Mouse (Mus musculus): Measurements from ENCODE around the gene Fga. TPM values are rescaled to one million over a fixed set of nuclear protein-coding genes. Genes with fewer than 3 reads are reported as not detected.

The Fga gene
- polyA plus RNA-seq, 1 experiment from 2014 or later: not detected

DNA sequence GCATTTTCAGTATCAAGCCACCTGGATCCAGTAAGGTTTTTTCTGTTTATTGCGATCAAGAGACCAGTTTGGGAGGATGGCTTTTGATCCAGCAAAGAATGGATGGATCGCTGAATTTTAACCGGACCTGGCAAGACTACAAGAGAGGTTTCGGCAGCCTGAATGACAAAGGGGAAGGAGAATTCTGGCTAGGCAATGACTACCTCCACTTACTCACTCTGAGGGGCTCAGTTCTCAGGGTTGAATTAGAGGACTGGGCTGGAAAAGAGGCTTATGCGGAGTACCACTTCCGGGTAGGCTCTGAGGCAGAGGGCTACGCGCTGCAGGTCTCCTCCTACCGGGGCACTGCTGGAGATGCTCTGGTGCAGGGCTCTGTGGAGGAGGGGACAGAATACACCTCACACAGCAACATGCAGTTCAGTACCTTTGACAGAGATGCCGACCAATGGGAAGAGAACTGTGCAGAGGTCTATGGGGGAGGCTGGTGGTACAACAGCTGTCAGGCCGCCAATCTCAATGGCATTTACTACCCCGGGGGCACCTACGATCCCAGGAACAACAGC is 7.0 kb downstream of the Fga start:
- H3K4me1 ChIP-seq: 0 out of 2 replicates have a peak, but pooled peaks cover 3% of the 10 kb centered on the region
- H3K9me3 ChIP-seq: no peaks in the 10 kb centered on the region
- WGBS: 40% methylated on average over 13 of the region's 13 CpGs
- peak overlapping the region; percentile 13; the same call in 1 of the 2 replicates for H3K4me3 ChIP-seq
- no peak overlapping the region for H3K27ac ChIP-seq (replicated peaks)
- no peaks in the 10 kb centered on the region for H3K36me3 ChIP-seq
- peak; percentile 54; the same call in 1 of the 2 replicates for ATAC-seq (ENCODE audit: low FRiP score, low read depth)
- no peak overlapping the region for H3K9ac ChIP-seq (replicated peaks)
- H3K4me2 ChIP-seq (replicated peaks): peak overlapping the region; percentile 38
- no peaks in the 10 kb centered on the region for H3K27me3 ChIP-seq

DNA sequence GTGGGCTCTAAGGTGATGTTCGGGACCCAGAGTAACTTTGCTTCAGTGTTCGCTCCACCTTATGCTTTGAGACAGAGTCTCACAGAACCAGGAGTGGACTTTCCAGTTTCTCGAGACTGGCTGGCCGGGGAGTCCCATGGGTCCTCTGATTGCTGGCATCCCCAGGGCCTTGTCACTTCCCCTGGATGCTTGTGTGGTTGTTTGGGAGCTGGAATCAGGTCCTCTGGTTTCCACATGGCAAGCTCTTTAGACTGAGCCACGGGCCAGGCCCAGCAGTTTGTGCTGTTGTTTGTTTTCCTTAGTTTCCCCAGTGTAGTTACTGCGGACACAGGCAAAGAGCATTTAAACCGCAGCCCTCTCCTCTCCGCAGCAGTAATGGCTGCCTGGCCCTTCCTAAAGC is 7.9 kb downstream of the Fga start:
- Histone ChIP-seq H3K27ac (replicated peaks) (no peak overlapping the region), H3K4me2 (replicated peaks) (no peak overlapping the region), H3K9me3 (no peaks in the 10 kb centered on the region), H3K9ac (replicated peaks) (no peak overlapping the region), H3K4me3 (no peak overlapping the region), H3K27me3 (no peaks in the 10 kb centered on the region), H3K36me3 (no peaks in the 10 kb centered on the region), H3K4me1 (0 out of 2 replicates have a peak, but pooled peaks cover 3% of the 10 kb centered on the region)
- WGBS: 78% methylated on average over 8 of the region's 8 CpGs
- ATAC-seq (ENCODE audit: low FRiP score, low read depth): no peak

DNA sequence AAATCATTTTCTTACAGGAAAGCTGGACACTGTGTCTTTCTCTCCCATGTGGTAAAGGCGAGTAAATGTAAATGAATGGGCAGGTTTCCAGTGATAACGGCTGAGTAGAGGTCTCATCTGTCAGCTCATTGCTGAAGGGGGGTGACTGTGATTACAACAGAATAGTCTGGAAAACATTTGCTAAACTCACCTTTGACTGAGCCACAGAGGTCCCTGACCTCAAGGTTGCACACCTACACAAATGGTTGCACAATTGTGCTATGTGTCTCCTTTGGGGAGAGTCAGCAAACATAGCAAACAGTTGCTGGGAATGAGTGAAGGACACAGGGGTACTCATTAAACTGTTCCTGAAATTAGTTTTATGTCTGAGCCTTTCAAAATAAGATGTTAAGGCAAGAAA is 13.0 kb downstream of the Fga start:
- WGBS: 79% methylated on average over 2 of the region's 2 CpGs

GRCm38 (mm10) chr3:83039666-83040065 is 13.8 kb downstream of the Fga start:
- Histone ChIP-seq H3K4me3 (no peak overlapping the region), H3K4me1 (no peaks in the 10 kb centered on the region), H3K36me3 (no peaks in the 10 kb centered on the region), H3K27me3 (no peaks in the 10 kb centered on the region), H3K27ac (replicated peaks) (no peak overlapping the region), H3K9me3 (no peaks in the 10 kb centered on the region), H3K9ac (replicated peaks) (no peak overlapping the region), H3K4me2 (replicated peaks) (no peak overlapping the region)
- no peak for ATAC-seq (ENCODE audit: low FRiP score, low read depth)
- 75% methylated on average over 4 of the region's 4 CpGs for WGBS

More for the DNA sequence above, 13.0 kb downstream of the Fga start:
- H3K36me3 ChIP-seq: no peaks in the 10 kb centered on the region
- H3K4me3 ChIP-seq: no peak overlapping the region
- no peaks in the 10 kb centered on the region for H3K27me3 ChIP-seq
- H3K9ac ChIP-seq (replicated peaks): no peak overlapping the region
- H3K4me2 ChIP-seq (replicated peaks): no peak overlapping the region
- ATAC-seq (ENCODE audit: low FRiP score, low read depth): no peak
- H3K4me1 ChIP-seq: no peaks in the 10 kb centered on the region
- H3K9me3 ChIP-seq: no peaks in the 10 kb centered on the region
- no peak overlapping the region for H3K27ac ChIP-seq (replicated peaks)

DNA sequence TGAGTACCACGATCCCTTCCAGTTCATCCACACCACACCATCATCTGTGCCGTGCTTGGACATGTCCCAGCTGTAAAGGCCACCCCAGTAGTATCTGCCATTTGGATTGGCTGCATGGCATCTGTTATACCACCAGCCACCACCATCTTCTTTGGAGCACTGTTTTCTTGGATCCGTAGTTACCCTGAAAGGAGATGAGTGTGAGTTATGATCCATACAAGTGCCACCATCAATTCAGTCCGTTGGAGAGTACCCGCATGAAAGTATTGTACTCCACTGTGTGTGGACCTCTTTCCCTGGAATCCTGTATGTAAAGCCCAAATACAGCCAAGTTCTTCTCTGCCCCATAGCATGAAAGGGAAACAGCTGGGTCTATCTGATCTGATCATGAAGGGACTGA is 16.6 kb downstream of the Fga start:
- WGBS: 92% methylated on average over 5 of the region's 5 CpGs
- no peak for ATAC-seq (ENCODE audit: low FRiP score, low read depth)

GRCm38 (mm10) chr3:83046649-83047048 is 20.8 kb downstream of the Fga start:
- ATAC-seq (ENCODE audit: low FRiP score, low read depth): no peak
- Histone ChIP-seq H3K27me3 (no peaks in the 10 kb centered on the region), H3K9ac (replicated peaks) (no peak overlapping the region), H3K4me1 (no peaks in the 10 kb centered on the region), H3K9me3 (no peaks in the 10 kb centered on the region), H3K4me2 (replicated peaks) (no peak overlapping the region), H3K36me3 (no peaks in the 10 kb centered on the region), H3K27ac (replicated peaks) (no peak overlapping the region), H3K4me3 (no peak overlapping the region)
- 85% methylated on average over 11 of the region's 11 CpGs for WGBS

More for the DNA sequence above, 16.6 kb downstream of the Fga start:
- Histone ChIP-seq H3K9me3 (no peaks in the 10 kb centered on the region), H3K36me3 (no peaks in the 10 kb centered on the region), H3K27ac (replicated peaks) (no peak overlapping the region), H3K9ac (replicated peaks) (no peak overlapping the region), H3K4me3 (no peak overlapping the region), H3K4me2 (replicated peaks) (no peak overlapping the region), H3K27me3 (no peaks in the 10 kb centered on the region), H3K4me1 (no peaks in the 10 kb centered on the region)

DNA sequence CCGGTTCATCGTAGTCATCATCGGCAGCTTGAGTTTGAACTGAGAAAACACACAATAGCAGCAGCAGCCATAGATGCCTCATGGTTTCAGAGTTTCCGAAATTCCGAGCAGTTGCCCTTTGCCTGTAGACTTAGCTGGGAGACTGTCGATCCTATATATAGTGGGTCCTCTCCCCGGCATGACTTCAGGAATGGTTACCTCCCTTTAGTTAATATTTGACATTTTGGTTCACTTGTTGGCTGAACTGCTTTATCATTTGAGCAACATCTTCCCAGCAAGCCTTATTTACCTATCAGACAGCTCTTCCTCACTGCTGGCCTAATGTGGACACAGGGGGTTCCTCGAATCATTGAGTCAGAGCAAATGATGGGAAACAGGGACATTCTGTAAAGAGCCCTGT is 23.8 kb downstream of the Fga start, which contains the start of gene Fgb:
Gene Fgb (minus strand): TSS at position 184 of the 400 bp plus-strand sequence.
- no peaks in the 10 kb centered on the region for H3K4me1 ChIP-seq
- ATAC-seq (ENCODE audit: low FRiP score, low read depth): no peak

DNA sequence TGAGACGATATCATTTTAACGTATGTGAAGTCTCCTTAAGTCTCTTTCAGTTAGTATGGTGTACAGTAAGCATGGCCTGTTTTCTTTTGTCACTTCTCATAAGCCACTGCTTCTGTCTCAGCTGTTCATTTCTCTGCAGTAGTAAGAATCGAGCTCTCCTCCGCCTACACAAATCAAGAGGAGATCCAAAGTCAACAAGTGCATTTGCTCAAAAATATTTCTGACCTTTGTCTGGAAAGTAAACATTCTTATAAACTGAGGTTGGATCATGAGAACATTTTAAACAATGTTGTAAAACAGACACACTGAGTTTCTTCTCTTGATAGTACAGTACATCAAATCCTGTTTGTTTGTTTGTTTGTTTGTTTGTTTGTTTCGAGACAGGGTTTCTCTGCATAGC is 24.8 kb downstream of the Fga start:
- Histone ChIP-seq H3K4me2 (replicated peaks) (no peak overlapping the region), H3K36me3 (no peaks in the 10 kb centered on the region), H3K4me1 (no peaks in the 10 kb centered on the region), H3K4me3 (no peak overlapping the region), H3K9me3 (no peaks in the 10 kb centered on the region), H3K9ac (replicated peaks) (no peak overlapping the region), H3K27me3 (no peaks in the 10 kb centered on the region), H3K27ac (replicated peaks) (no peak overlapping the region)
- no peak for ATAC-seq (ENCODE audit: low FRiP score, low read depth)
- 84% methylated on average over 5 of the region's 5 CpGs for whole genome bisulfite sequencing

More for the DNA sequence above, 23.8 kb downstream of the Fga start, which contains the start of gene Fgb:
- Histone ChIP-seq H3K9me3 (no peaks in the 10 kb centered on the region), H3K4me2 (replicated peaks) (no peak within 1 kb of the TSS), H3K36me3 (no peaks in the 10 kb centered on the region), H3K9ac (replicated peaks) (no peak within 1 kb of the TSS), H3K27ac (replicated peaks) (no peak within 1 kb of the TSS), H3K4me3 (no peak within 1 kb of the TSS), H3K27me3 (no peaks in the 10 kb centered on the region)
- 88% methylated on average over 8 of the region's 8 CpGs for WGBS

DNA sequence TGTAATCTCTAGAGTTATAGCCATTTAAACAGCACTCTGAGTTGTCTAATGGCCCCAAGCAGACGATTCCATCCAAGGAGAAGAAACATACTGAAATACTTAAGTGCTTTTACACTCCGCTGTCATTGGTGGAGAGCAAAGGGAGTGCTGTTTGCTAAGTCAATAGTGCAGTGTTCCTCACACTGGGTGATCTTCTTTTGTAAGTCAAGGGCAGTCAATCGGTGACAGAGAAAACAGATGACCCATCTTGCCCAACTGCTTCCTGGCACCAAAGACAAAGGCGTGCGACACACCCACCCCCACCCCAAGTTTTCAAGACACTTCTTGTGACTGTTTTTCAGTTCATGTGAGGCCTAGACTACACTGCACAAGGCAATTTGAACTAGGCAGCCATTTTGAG is 26.2 kb downstream of the Fga start:
- no peak overlapping the region for H3K4me3 ChIP-seq
- H3K4me2 ChIP-seq (replicated peaks): no peak overlapping the region
- H3K9me3 ChIP-seq: no peaks in the 10 kb centered on the region
- H3K36me3 ChIP-seq: peaks cover 1% of the 10 kb centered on the region; the same call in 1 of the 2 replicates
- H3K9ac ChIP-seq (replicated peaks): no peak overlapping the region
- ATAC-seq (ENCODE audit: low FRiP score, low read depth): no peak
- no peak overlapping the region for H3K27ac ChIP-seq (replicated peaks)
- H3K4me1 ChIP-seq: peaks cover 10% of the 10 kb centered on the region
- 84% methylated on average over 5 of the region's 5 CpGs for WGBS
- no peaks in the 10 kb centered on the region for H3K27me3 ChIP-seq

GRCm38 (mm10) chr3:83053126-83053525 is 27.2 kb downstream of the Fga start:
- Histone ChIP-seq H3K27me3 (no peaks in the 10 kb centered on the region), H3K27ac (replicated peaks) (no peak overlapping the region), H3K4me2 (replicated peaks) (no peak overlapping the region), H3K4me3 (no peak overlapping the region), H3K4me1 (peaks cover 10% of the 10 kb centered on the region), H3K36me3 (peaks cover 10% of the 10 kb centered on the region), H3K9ac (replicated peaks) (no peak overlapping the region), H3K9me3 (no peaks in the 10 kb centered on the region)
- 90% methylated on average over 7 of the region's 7 CpGs for WGBS
- no peak for ATAC-seq (ENCODE audit: low FRiP score, low read depth)

DNA sequence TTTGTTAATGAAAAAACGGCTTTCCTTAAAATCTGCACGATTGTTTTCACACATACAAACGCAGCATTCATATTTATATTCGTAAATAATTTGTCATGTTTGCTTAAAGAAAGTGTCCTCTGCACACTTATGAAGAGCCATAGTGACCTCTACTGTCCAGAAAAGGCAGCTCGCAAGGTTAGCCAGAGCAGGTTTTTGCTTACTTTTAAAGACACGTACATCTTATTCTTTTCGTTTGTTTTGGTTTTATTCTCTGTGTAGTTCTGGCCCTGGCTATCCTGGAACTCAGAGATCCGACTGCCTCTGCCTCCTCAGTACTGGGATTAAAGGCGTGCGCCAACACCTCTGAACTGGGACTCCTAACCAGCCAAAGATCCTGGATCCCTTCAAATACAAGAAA is 27.9 kb downstream of the Fga start:
- H3K27me3 ChIP-seq: no peaks in the 10 kb centered on the region
- no peak overlapping the region for H3K27ac ChIP-seq (replicated peaks)
- H3K9ac ChIP-seq (replicated peaks): no peak overlapping the region
- H3K4me3 ChIP-seq: no peak overlapping the region
- no peaks in the 10 kb centered on the region for H3K9me3 ChIP-seq
- peaks cover 10% of the 10 kb centered on the region for H3K4me1 ChIP-seq
- peaks cover 15% of the 10 kb centered on the region for H3K36me3 ChIP-seq
- no peak overlapping the region for H3K4me2 ChIP-seq (replicated peaks)
- ATAC-seq (ENCODE audit: low FRiP score, low read depth): no peak
- WGBS: 39% methylated on average over 10 of the region's 10 CpGs

DNA sequence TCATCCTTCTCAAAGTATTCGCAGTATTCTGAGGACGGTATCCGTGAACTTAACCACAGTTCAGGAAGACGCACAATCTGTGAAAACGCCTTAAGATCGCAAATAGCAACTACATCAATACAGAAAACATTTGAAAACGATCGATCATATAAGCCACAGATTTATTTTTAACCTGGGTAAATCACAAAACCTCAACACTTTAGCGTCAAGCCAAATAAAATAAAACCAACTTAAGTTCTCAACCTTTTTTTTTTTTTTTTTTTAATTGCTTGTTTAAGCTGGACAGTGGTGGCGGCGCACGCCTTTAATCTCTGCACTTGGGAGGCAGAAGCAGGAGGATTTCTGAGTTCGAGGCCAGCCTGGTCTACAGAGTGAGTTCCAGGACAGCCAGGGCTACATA is 28.9 kb downstream of the Fga start:
- no peaks in the 10 kb centered on the region for H3K27me3 ChIP-seq
- H3K36me3 ChIP-seq: peaks cover 25% of the 10 kb centered on the region
- H3K27ac ChIP-seq (replicated peaks): no peak overlapping the region
- no peak for ATAC-seq (ENCODE audit: low FRiP score, low read depth)
- peaks cover 10% of the 10 kb centered on the region for H3K4me1 ChIP-seq
- WGBS: 40% methylated on average over 13 of the region's 13 CpGs
- peak overlapping the region; percentile 84 for H3K4me3 ChIP-seq
- H3K9me3 ChIP-seq: no peaks in the 10 kb centered on the region
- H3K4me2 ChIP-seq (replicated peaks): peak overlapping the region; percentile 42
- no peak overlapping the region for H3K9ac ChIP-seq (replicated peaks)
